Mouse (Mus musculus): ENCODE results near the gene Rnaseh2a. TPM values are rescaled to one million over a fixed set of nuclear protein-coding genes. Genes with fewer than 3 reads are reported as not detected.
A peak's percentile ranks its signal among the peaks of the same experiment; 100 is the strongest.

Rnaseh2a gene
- polyA plus RNA-seq, 1 experiment: 39.8 TPM

DNA sequence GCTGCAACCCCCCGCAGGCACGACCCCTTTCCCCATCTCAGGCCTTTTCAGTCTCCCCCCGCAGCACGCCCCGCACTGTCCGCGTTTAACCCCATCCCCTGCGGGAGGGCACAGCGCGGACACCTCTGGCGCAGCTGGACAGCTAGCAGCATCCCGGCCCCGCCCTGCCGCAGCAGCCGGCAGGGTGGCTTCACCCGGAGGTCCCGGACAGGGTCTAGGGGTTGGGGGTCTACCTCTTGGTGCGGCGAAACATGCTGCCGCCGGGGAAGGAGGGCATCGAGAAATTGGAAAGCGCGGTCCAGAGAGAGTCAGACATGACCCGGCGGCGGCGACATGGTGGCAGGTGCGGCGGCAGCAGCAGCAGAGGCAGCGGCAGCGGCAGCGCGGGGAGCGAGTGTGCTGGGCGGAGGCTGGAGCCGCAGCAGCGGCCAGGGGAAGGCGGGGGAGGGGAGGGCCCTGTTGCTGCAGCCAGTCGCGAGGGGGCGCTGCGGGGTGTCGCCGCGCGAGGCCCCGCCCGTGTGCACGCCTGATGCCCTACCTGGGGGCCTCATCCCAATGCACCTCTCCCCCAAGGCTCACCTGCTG, 32.5 kb downstream of the Rnaseh2a start, which contains the start of gene Mast1:
TSS of gene Mast1 (minus strand) at position 398 of the 585 bp plus-strand sequence.
- peak within 1 kb of the TSS; percentile 49 for H3K4me3 ChIP-seq (ENCODE audit: insufficient read depth, low read length)
- H3K4me1 ChIP-seq (ENCODE audit: control insufficient read depth, insufficient read depth, low read length): no peaks in the 10 kb centered on the region
- H3K27ac ChIP-seq (ENCODE audit: insufficient read depth, low read depth, low read length): no peak within 1 kb of the TSS
- TF ChIP-seq CTCF (IDR thresholded peaks at IDR 0.05; ENCODE audit: low read depth, low read length) (peak; percentile 56), POLR2A (IDR thresholded peaks at IDR 0.05; ENCODE audit: borderline replicate concordance, low read depth, low read length) (no peak)

DNA sequence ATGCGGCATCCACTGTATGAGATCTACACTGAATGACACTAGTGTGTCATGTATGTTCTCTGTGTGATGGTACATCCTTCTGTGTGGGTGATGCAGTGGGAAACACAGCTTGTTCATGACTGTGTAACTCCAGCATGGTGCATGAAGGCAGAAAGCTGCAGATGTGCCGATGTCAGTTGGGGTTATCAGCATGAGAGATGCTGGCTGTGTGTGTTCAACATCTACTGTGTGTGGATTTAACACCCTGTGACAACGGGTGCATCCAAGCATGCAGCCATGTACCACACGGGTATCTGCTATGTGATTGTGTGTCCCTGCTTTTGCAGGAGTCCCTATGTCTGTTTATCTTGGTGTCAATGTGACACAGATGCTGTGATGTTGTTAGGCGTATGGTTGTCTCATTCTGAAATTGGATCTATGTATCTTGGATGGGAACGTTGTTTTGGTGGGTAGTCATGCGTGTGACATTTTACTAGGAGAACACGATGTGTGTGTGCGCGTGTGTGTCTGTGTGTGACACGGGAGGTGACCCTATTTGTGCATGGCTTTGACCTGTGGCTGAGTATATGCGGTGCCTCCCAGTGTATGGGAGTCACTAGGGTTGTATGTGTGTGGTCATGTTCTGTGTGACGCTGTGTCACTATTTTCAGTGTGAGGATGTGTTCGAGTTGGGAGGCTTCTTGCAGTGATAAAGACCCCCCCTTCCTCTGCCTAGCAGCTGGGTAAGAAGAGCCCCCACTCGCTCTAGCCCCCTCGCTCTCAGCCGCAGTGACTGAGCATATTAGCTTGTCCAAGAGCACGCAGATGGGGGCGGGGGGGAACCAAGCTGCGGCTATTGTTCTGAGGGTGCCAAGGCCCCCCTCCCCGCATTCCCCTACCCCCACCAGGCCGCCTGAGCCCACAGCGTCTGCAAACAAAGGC, 33.3 kb downstream of the Rnaseh2a start:
- H3K4me3 ChIP-seq (ENCODE audit: insufficient read depth, low read length): peak overlapping the region; percentile 49; the same call in 1 of the 2 replicates
- H3K27ac ChIP-seq (ENCODE audit: insufficient read depth, low read depth, low read length): no peak overlapping the region
- TF ChIP-seq POLR2A (IDR thresholded peaks at IDR 0.05; ENCODE audit: borderline replicate concordance, low read depth, low read length) (no peak), CTCF (IDR thresholded peaks at IDR 0.05; ENCODE audit: low read depth, low read length) (no peak)
- no peaks in the 10 kb centered on the region for H3K4me1 ChIP-seq (ENCODE audit: control insufficient read depth, insufficient read depth, low read length)

DNA sequence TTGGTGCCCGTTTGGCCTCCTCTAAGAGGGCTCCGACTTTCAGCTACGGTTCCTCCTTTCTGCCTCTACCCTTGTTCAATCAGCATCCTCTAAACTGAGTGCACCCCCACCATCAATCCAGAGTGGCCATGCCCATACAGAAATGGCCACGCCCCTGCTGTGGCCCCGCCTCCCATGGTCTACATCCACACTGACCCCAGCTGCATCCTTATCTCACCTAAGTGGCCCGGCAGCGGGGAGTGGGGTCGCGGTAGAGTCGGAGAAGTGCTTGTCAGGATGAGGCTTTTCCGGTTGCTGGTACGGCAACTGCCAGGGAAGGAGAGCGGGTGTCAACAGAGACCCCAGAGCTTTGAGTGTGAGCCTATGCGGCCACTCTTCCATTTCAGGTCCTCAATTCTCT, 34.1 kb downstream of the Rnaseh2a start:
- no peak for TF ChIP-seq CTCF (IDR thresholded peaks at IDR 0.05; ENCODE audit: low read depth, low read length)
- TF ChIP-seq POLR2A (IDR thresholded peaks at IDR 0.05; ENCODE audit: borderline replicate concordance, low read depth, low read length): no peak
- Histone ChIP-seq H3K4me1 (ENCODE audit: control insufficient read depth, insufficient read depth, low read length) (no peaks in the 10 kb centered on the region), H3K4me3 (ENCODE audit: insufficient read depth, low read length) (no peak overlapping the region), H3K27ac (ENCODE audit: insufficient read depth, low read depth, low read length) (no peak overlapping the region)

DNA sequence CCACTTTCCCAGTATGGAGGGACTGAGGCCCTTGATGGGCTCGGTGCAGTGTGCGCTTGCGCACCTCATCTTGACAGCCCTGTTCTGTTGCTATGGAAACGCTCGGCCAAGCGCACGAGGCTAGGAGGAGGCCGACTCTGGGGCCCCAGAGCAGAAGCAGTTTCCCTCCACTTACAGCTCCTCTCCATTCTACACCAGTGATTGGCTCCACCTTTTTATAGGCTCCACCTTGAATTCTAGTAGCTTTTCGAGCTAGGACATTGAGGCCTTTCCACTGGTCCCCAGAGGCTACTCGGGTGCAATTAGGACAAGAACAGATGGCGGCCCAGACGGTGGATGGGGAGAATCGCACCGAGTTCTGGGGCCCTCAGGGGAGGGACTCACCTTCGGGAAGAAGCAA, 34.7 kb downstream of the Rnaseh2a start:
- Histone ChIP-seq H3K27ac (ENCODE audit: insufficient read depth, low read depth, low read length) (no peak overlapping the region), H3K4me3 (ENCODE audit: insufficient read depth, low read length) (no peak overlapping the region), H3K4me1 (ENCODE audit: control insufficient read depth, insufficient read depth, low read length) (no peaks in the 10 kb centered on the region)
- TF ChIP-seq CTCF (IDR thresholded peaks at IDR 0.05; ENCODE audit: low read depth, low read length) (no peak), POLR2A (IDR thresholded peaks at IDR 0.05; ENCODE audit: borderline replicate concordance, low read depth, low read length) (no peak)

DNA sequence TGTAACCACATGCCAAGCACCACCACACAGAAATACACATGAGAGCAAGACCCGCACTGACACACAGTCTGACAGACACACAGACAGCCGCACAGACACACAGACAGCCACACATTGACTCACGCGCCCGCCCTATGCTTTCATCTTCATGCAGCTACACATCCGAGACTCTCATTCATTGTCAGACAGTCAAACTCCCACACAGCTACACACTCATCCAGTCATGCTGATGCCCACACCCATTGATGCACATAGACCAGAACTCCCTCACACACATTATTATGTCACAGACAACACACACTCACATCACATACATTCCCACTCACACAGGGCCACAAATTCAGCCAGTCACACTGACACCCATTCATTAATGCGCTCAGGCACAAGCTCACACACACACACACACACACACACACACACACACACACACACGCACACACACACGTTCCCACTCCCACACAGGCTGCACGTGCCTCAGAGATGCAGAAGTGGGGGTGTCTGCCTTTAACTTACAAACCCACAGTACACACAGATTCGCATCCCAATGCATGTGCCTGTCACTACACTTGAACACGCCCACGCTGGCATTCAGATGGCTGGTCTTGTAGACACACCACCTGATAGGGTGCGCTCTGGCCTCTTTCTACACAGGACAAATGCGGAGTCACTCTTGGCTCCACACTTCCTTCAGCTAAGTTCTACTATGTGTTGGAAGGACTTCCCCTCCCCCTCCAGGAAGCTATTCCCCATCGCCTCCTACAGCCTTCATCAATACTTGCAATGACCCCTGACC, 35.6 kb downstream of the Rnaseh2a start:
- TF ChIP-seq POLR2A (IDR thresholded peaks at IDR 0.05; ENCODE audit: borderline replicate concordance, low read depth, low read length): no peak
- no peak for TF ChIP-seq CTCF (IDR thresholded peaks at IDR 0.05; ENCODE audit: low read depth, low read length)
- H3K4me3 ChIP-seq (ENCODE audit: insufficient read depth, low read length): no peak overlapping the region

DNA sequence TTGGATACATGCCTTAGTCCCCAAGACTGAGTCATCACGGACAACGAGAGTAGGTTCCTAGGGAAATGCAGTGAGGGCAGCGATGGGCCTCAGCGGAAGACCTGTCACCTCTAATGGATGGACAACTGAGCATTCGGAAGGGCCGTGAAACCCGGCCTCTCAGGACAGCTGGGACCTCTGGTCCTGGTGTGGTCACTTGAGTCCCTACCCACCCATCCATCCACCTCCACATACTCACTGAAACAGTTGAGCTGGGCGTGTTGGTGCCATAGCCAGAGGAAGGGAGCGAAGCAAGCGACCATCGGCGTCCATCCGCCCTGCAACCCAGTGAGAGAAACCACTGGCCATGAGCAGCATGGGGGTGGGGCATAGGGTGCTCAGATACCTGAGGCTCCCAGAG, 39.0 kb downstream of the Rnaseh2a start:
- no peak overlapping the region for H3K27ac ChIP-seq (ENCODE audit: insufficient read depth, low read depth, low read length)
- no peak overlapping the region for H3K4me3 ChIP-seq (ENCODE audit: insufficient read depth, low read length)
- TF ChIP-seq POLR2A (IDR thresholded peaks at IDR 0.05; ENCODE audit: borderline replicate concordance, low read depth, low read length) (no peak), CTCF (IDR thresholded peaks at IDR 0.05; ENCODE audit: low read depth, low read length) (no peak)
- H3K4me1 ChIP-seq (ENCODE audit: control insufficient read depth, insufficient read depth, low read length): 0 out of 2 replicates have a peak, but pooled peaks cover under 1% of the 10 kb centered on the region

More for the DNA sequence above, 35.6 kb downstream of the Rnaseh2a start:
- no peaks in the 10 kb centered on the region for H3K4me1 ChIP-seq (ENCODE audit: control insufficient read depth, insufficient read depth, low read length)
- H3K27ac ChIP-seq (ENCODE audit: insufficient read depth, low read depth, low read length): no peak overlapping the region

DNA sequence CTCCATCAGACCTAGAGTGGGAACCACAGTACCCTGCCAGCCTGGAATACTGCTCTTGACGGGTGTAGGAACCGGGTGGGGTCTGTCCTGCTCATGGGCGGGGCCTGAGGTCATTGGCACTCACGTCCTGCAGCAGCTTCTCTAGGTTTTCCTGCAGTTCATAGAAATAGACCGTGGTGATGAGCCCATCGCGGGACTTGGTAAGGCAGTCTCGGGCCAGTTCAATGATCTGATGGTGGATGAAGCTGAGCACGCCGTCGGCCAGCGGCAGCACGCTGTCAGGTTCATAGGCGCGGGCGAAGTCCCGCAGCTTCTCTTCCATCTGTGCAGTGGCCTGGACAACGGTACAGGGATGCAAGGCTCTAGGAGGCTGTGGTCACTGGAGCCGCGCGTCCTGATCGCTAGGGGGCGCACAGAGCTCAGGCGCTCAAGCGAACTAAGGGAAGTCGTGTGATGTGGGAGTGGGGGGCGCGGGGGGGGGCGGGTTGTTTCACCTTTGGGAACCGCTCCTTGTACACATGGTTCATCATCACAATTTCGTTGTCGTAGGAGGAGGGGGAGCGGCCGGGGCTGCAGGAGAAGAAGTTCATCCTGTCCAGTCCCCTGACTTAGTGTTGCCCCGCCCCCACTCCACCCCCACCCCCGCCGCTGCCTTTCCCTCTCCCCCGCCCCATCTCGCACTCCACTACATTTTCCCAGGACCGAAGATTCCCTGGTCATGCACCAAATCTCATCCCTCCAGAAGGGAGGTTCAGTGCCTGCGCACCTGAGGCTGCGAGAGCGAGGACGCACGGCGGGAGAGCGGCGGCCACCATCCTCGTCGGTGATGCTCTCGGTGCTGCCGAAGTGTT, 40.9 kb downstream of the Rnaseh2a start:
- no peak for TF ChIP-seq POLR2A (IDR thresholded peaks at IDR 0.05; ENCODE audit: borderline replicate concordance, low read depth, low read length)
- peak; percentile 61; the same call in 1 of the 2 replicates for TF ChIP-seq CTCF (IDR thresholded peaks at IDR 0.05; ENCODE audit: low read depth, low read length)
- H3K4me1 ChIP-seq (ENCODE audit: control insufficient read depth, insufficient read depth, low read length): peaks cover 7% of the 10 kb centered on the region
- no peak overlapping the region for H3K27ac ChIP-seq (ENCODE audit: insufficient read depth, low read depth, low read length)
- H3K4me3 ChIP-seq (ENCODE audit: insufficient read depth, low read length): no peak overlapping the region

DNA sequence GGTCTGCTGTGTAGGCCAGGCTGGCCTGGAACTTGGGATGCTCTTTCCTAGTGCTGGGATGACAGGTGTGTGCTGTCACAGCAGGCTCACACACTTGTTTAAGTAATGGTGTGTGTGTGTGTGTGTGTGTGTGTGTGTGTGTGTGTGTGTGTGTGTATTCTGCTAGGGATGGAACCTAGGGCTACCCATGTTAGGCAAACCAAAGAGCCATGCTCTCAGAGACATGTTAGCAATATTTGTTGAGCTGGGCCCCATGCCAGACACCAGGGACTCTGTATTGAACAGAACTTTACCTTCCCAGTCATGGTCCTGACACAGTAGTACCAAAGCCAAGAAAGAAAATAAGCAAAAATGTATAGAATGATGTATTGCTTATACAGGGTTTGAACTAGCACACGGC, 42.1 kb downstream of the Rnaseh2a start:
- H3K4me3 ChIP-seq (ENCODE audit: insufficient read depth, low read length): no peak overlapping the region
- H3K4me1 ChIP-seq (ENCODE audit: control insufficient read depth, insufficient read depth, low read length): peaks cover 7% of the 10 kb centered on the region
- H3K27ac ChIP-seq (ENCODE audit: insufficient read depth, low read depth, low read length): no peak overlapping the region
- TF ChIP-seq POLR2A (IDR thresholded peaks at IDR 0.05; ENCODE audit: borderline replicate concordance, low read depth, low read length): no peak
- no peak for TF ChIP-seq CTCF (IDR thresholded peaks at IDR 0.05; ENCODE audit: low read depth, low read length)

DNA sequence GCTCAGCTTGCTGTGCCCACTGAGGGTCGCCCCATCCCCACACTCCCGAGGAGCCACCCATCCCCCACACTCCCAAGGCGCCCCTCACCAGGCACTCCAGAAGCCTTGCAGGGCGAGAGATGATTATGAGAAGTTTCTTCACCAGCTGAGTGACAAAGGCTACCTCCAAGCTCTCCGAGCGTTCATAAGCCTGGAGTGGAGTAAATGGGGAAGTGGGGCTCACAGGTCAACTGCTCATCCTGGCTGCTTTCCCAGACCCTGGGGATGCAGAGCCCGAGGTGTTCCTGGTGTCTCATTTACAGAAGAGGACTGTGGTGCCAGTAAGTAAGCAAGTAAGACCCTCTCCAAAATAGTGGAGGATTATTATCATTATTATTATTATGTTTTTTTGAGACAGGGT, 44.0 kb downstream of the Rnaseh2a start:
- no peak overlapping the region for H3K27ac ChIP-seq (ENCODE audit: insufficient read depth, low read depth, low read length)
- peaks cover 15% of the 10 kb centered on the region for H3K4me1 ChIP-seq (ENCODE audit: control insufficient read depth, insufficient read depth, low read length)
- H3K4me3 ChIP-seq (ENCODE audit: insufficient read depth, low read length): no peak overlapping the region
- TF ChIP-seq POLR2A (IDR thresholded peaks at IDR 0.05; ENCODE audit: borderline replicate concordance, low read depth, low read length) (no peak), CTCF (IDR thresholded peaks at IDR 0.05; ENCODE audit: low read depth, low read length) (no peak)

Data from bone marrow macrophage, adult 2 months (primary cell).